Comparison of ENCODE assay signal across 21 mouse cellular contexts in the genomic region with DNA sequence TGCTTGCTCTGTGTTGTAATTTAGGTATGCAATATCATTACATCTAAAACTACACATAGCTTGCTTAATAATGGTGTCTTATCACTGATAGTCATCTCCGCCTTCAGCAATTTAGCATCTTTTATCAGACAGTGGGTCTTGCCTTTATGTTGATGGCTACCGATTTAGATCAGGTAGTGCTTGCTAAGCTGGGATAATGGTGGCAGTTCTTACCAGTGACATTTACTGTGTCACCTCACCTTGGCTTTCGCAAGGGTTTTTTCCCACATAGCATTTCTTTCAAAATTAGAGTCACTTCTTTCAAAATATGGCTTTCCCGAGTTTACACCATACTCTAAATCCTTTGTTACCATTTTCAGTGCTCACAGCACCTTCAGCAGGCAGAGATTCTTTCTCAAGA.
"Had no signal": no experiment of that assay in that cellular context is flagged by ENCODE, and none has a peak within 500 bp of the region (broad histone marks: within the 10 kb centered on the region; RNA-seq: fewer than 3 reads in every experiment).

No protein-coding gene starts in this region.

- DNase-seq: heart, postnatal 14 days; heart, postnatal 36 days; heart, postnatal 4 days; kidney, adult 11 months; kidney, adult 18-20 months; kidney, adult 2 months; kidney, adult 8-10 months; kidney, adult 9 months; kidney, postnatal 10 days; kidney, postnatal 14 days; kidney, postnatal 25 days; kidney, postnatal 36 days; kidney, postnatal 4 days; layer of hippocampus, adult 9-11 months; layer of hippocampus, postnatal 36 days had no signal

- ATAC-seq: hindbrain, embryonic 16.5 days; hindbrain, postnatal 0 days; inflammation-experienced regulatory T-cells, adult 6 months; intestine, embryonic 15.5 days; intestine, embryonic 16.5 days; intestine, postnatal 0 days had no signal
